Mouse (Mus musculus): ENCODE measurements at regions not wholly inside any gene's neighbourhood (a gene's known extent, or its start where the extent isn't known, plus 50 kb on each side); places are given as distances from the start of the nearest gene placed in this dataset.

DNA sequence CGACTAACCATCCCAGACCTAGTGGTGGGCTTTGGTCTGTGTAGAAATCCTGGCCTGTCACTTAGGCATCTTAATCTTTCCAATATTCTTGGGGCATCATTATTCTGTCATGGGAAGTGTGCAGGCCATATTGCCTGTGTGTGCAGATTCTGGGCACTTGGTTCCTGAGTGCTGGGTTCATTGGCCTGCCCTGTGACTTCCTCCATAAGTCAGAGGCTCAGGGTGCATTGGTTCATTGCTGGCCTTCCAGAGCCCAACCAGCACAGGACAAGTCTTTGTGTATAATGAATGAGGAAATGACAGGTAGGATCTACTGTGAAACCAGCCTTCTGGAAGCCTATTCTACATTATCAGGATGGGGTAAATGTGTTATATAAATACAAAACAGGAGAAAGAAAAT, 270.6 kb upstream of the Id2 start:
- TF ChIP-seq ZNF384 (IDR thresholded peaks at IDR 0.05; ENCODE audit: low read depth, low read length): no peak
- no peak for TF ChIP-seq ZC3H11A (IDR thresholded peaks at IDR 0.05; ENCODE audit: borderline replicate concordance, low read depth, low read length)
- TF ChIP-seq MAFK (IDR thresholded peaks at IDR 0.05; ENCODE audit: insufficient read depth, low read depth, low read length): no peak
- TF ChIP-seq CHD2 (IDR thresholded peaks at IDR 0.05; ENCODE audit: low read depth, low read length): no peak
